Mouse (Mus musculus) forebrain, embryonic 11.5 days (tissue): ENCODE data around the gene Krtap5-1. TPM values are rescaled to one million over a fixed set of nuclear protein-coding genes. Genes with fewer than 3 reads are reported as not detected.
A peak's percentile ranks its signal among the peaks of the same experiment; 100 is the strongest.
"Not testable (repeated sequence)": the region's sequence is repeated elsewhere in the genome, so short reads cannot be mapped to it uniquely, and the experiment has no call there.

Source experiments
- ATAC-seq: fragments of 200-750 bp; cut with Nextera tagmentation; replicated peaks from 2 replicates; pipeline ENCODE4 v1.8.0; 2017; ENCODE audit warnings: moderate TSS enrichment; ENCODE audit not compliant: low FRiP score
- DNase-seq: peaks from one replicate; pipeline ENCODE4 v3.0.0-alpha.2; 2017; ENCODE audit warnings: low spot score
- H3K27ac ChIP-seq: fragments of 300-500 bp; sonication (generic); 2 replicates; pipeline ENCODE4 v1.5.1; 2014; ENCODE audit warnings: low read depth, low read length
- H3K27me3 ChIP-seq: fragments of 300-500 bp; sonication (generic); 2 replicates; pipeline ENCODE4 v1.6.1; 2014; ENCODE audit warnings: mild to moderate bottlenecking, low read length, mixed read lengths; ENCODE audit not compliant: control insufficient read depth, insufficient read depth
- H3K36me3 ChIP-seq: fragments of 300-500 bp; sonication (generic); 2 replicates; pipeline ENCODE4 v1.6.1; 2014; ENCODE audit warnings: mild to moderate bottlenecking, low read length, moderate library complexity, mixed read lengths; ENCODE audit not compliant: control insufficient read depth, insufficient read depth
- H3K4me1 ChIP-seq: fragments of 300-500 bp; sonication (generic); replicated peaks from 2 replicates; pipeline ENCODE4 v1.6.1; 2014; ENCODE audit warnings: low read length, mixed read lengths; ENCODE audit not compliant: control insufficient read depth, insufficient read depth
- H3K4me2 ChIP-seq: fragments of 300-500 bp; sonication (generic); 2 replicates; pipeline ENCODE4 v1.6.1; 2014; ENCODE audit warnings: low read depth, mild to moderate bottlenecking, low read length, moderate library complexity, mixed read lengths; ENCODE audit not compliant: severe bottlenecking
- H3K4me3 ChIP-seq: fragments of 300-500 bp; sonication (generic); 2 replicates; pipeline ENCODE4 v1.5.1; 2014; ENCODE audit warnings: low read depth, low read length
- H3K9ac ChIP-seq: fragments of 300-500 bp; sonication (generic); 2 replicates; pipeline ENCODE4 v1.6.1; 2014; ENCODE audit warnings: low read length
- H3K9me3 ChIP-seq: fragments of 300-500 bp; sonication (generic); 2 replicates; pipeline ENCODE4 v1.6.1; 2016; ENCODE audit warnings: low read length, mixed read lengths; ENCODE audit not compliant: control insufficient read depth
- WGBS: fragments of 180-500 bp; shearing (Covaris S2); extraction: QIAGEN DNeasy Blood & Tissue Kit; methylation state at CpG from one replicate; pipeline ENCODE4 v1.1.7; 2014; 5-methylcytosine and 5-hydroxymethylcytosine counted together
- polyA plus RNA-seq: library from polyadenylated mRNA; unstranded; fragments of >200 nt; fragmentation: Nextera tagmentation; extraction: Ambion mirVana; gene quantifications from 2 replicates; pipeline ENCODE4 v1.2.1, GENCODE M21; 2014

The Krtap5-1 gene
- polyA plus RNA-seq, 1 experiment from 2014 or later, result not detected

- H3K27ac ChIP-seq, result no peak overlapping the region
- peak; percentile 49 for ATAC-seq
Observed at GRCm38 (mm10) chr7:142285130-142285835, 11.6 kb downstream of the Krtap5-1 start.

GRCm38 (mm10) chr7:142284615-142285080 lies 12.3 kb downstream of the Krtap5-1 start:
- Histone ChIP-seq H3K4me3 (peak overlapping the region; percentile 53), H3K27ac (peak overlapping the region; percentile 72), H3K9me3 (no peaks in the 10 kb centered on the region), H3K4me2 (peak overlapping the region; percentile 86), H3K36me3 (no peaks in the 10 kb centered on the region), H3K4me1 (0 out of 2 replicates have a peak, but pooled peaks cover 6% of the 10 kb centered on the region), H3K27me3 (peaks cover 4% of the 10 kb centered on the region; the same call in 1 of the 2 replicates), H3K9ac (peak overlapping the region; percentile 73)
- DNase-seq (peak; percentile 96), ATAC-seq (peak; percentile 86)
- WGBS, result under 1% methylated on average over 19 of the region's 19 CpGs

More at GRCm38 (mm10) chr7:142285130-142285835, 11.6 kb downstream of the Krtap5-1 start:
- WGBS, result 18% methylated on average over 23 of the region's 23 CpGs
- peak overlapping the region; percentile 73; the same call in 1 of the 2 replicates for H3K9ac ChIP-seq
- H3K36me3 ChIP-seq, result no peaks in the 10 kb centered on the region
- H3K27me3 ChIP-seq, result peaks cover 4% of the 10 kb centered on the region; the same call in 1 of the 2 replicates
- peak overlapping the region; percentile 53 for H3K4me3 ChIP-seq
- H3K4me2 ChIP-seq, result peak overlapping the region; percentile 86
- no peaks in the 10 kb centered on the region for H3K9me3 ChIP-seq
- 0 out of 2 replicates have a peak, but pooled peaks cover 6% of the 10 kb centered on the region for H3K4me1 ChIP-seq
- DNase-seq, result peak; percentile 66

GRCm38 (mm10) chr7:142284023-142284591 lies 12.8 kb downstream of the Krtap5-1 start:
- peak overlapping the region; percentile 73 for H3K9ac ChIP-seq
- H3K4me1 ChIP-seq, result 0 out of 2 replicates have a peak, but pooled peaks cover 6% of the 10 kb centered on the region
- H3K4me3 ChIP-seq, result peak overlapping the region; percentile 53
- DNase-seq, result peak; percentile 85
- H3K36me3 ChIP-seq, result no peaks in the 10 kb centered on the region
- peak overlapping the region; percentile 72 for H3K27ac ChIP-seq
- H3K9me3 ChIP-seq, result no peaks in the 10 kb centered on the region
- peak overlapping the region; percentile 86 for H3K4me2 ChIP-seq
- peaks cover 4% of the 10 kb centered on the region; the same call in 1 of the 2 replicates for H3K27me3 ChIP-seq
- ATAC-seq, result peak; percentile 85
- under 1% methylated on average over 38 of the region's 38 CpGs for WGBS

- H3K27me3 ChIP-seq, H3K27ac ChIP-seq, H3K4me2 ChIP-seq, H3K9me3 ChIP-seq, ATAC-seq, DNase-seq, H3K36me3 ChIP-seq, H3K4me3 ChIP-seq, H3K9ac ChIP-seq, H3K4me1 ChIP-seq: not testable (repeated sequence)
- 12% methylated on average over 2 of the region's 2 CpGs for WGBS
Observed at GRCm38 (mm10) chr7:142282847-142283246, 14.1 kb downstream of the Krtap5-1 start.

GRCm38 (mm10) chr7:142279291-142279690 lies 17.6 kb downstream of the Krtap5-1 start:
- not testable (repeated sequence) for H3K4me1 ChIP-seq, H3K4me2 ChIP-seq, ATAC-seq, H3K27ac ChIP-seq, H3K36me3 ChIP-seq, DNase-seq, H3K27me3 ChIP-seq, H3K9me3 ChIP-seq, H3K9ac ChIP-seq, H3K4me3 ChIP-seq
- WGBS, result 52% methylated on average over 1 of the region's 1 CpGs

- not testable (repeated sequence) for H3K27me3 ChIP-seq, ATAC-seq, H3K4me1 ChIP-seq, H3K4me2 ChIP-seq, H3K27ac ChIP-seq, H3K9ac ChIP-seq, H3K9me3 ChIP-seq, H3K36me3 ChIP-seq, H3K4me3 ChIP-seq
- WGBS, result 0% methylated on average over 3 of the region's 3 CpGs
- DNase-seq, result peak; percentile 76
Observed at GRCm38 (mm10) chr7:142278183-142278582, 18.7 kb downstream of the Krtap5-1 start.

- H3K4me1 ChIP-seq, H3K9ac ChIP-seq, H3K9me3 ChIP-seq, H3K36me3 ChIP-seq, ATAC-seq, H3K27me3 ChIP-seq, H3K4me2 ChIP-seq, H3K27ac ChIP-seq, H3K4me3 ChIP-seq, DNase-seq: not testable (repeated sequence)
Observed at GRCm38 (mm10) chr7:142274263-142274662, 22.7 kb downstream of the Krtap5-1 start, which contains the start of gene Gm4559. TSS of gene Gm4559 (minus strand) at chr7:142274363.

GRCm38 (mm10) chr7:142258254-142258653 lies 38.7 kb downstream of the Krtap5-1 start, which contains the start of gene Gm2431:
TSS of gene Gm2431 (minus strand) at chr7:142258354.
- not testable (repeated sequence) for ATAC-seq

More at GRCm38 (mm10) chr7:142258254-142258653, 38.7 kb downstream of the Krtap5-1 start, which contains the start of gene Gm2431:
- not testable (repeated sequence) for H3K9ac ChIP-seq, H3K4me1 ChIP-seq, H3K4me2 ChIP-seq, H3K9me3 ChIP-seq, H3K27ac ChIP-seq, H3K27me3 ChIP-seq, H3K36me3 ChIP-seq, H3K4me3 ChIP-seq, DNase-seq
- WGBS, result 71% methylated on average over 1 of the region's 1 CpGs
